Mouse (Mus musculus): ENCODE results near the gene Large1. TPM values are rescaled to one million over a fixed set of nuclear protein-coding genes. Genes with fewer than 3 reads are reported as not detected.

Gene Large1
- polyA plus RNA-seq, 1 experiment: 7.5 TPM

GRCm38 (mm10) chr8:72905491-72905890 is 447.8 kb downstream of the Large1 start:
- Histone ChIP-seq H3K4me1 (ENCODE audit: control insufficient read depth, insufficient read depth, insufficient read length, low read length) (no peaks in the 10 kb centered on the region), H3K27ac (replicated peaks; ENCODE audit: low read depth, low read length) (no peak overlapping the region), H3K4me3 (ENCODE audit: insufficient read depth, low read depth, low read length) (no peak overlapping the region)

GRCm38 (mm10) chr8:72901591-72901990 is 451.7 kb downstream of the Large1 start:
- H3K27ac ChIP-seq (replicated peaks; ENCODE audit: low read depth, low read length): no peak overlapping the region
- H3K4me3 ChIP-seq (ENCODE audit: insufficient read depth, low read depth, low read length): no peak overlapping the region
- H3K4me1 ChIP-seq (ENCODE audit: control insufficient read depth, insufficient read depth, insufficient read length, low read length): no peaks in the 10 kb centered on the region

- Histone ChIP-seq H3K4me3 (ENCODE audit: insufficient read depth, low read depth, low read length) (no peak overlapping the region), H3K4me1 (ENCODE audit: control insufficient read depth, insufficient read depth, insufficient read length, low read length) (no peaks in the 10 kb centered on the region), H3K27ac (replicated peaks; ENCODE audit: low read depth, low read length) (no peak overlapping the region)
These were observed 454.0 kb downstream of the Large1 start for GRCm38 (mm10) chr8:72899321-72899720.

GRCm38 (mm10) chr8:72883033-72883432 is 470.3 kb downstream of the Large1 start:
- no peaks in the 10 kb centered on the region for H3K4me1 ChIP-seq (ENCODE audit: control insufficient read depth, insufficient read depth, insufficient read length, low read length)
- H3K27ac ChIP-seq (replicated peaks; ENCODE audit: low read depth, low read length): no peak overlapping the region
- no peak overlapping the region for H3K4me3 ChIP-seq (ENCODE audit: insufficient read depth, low read depth, low read length)

- H3K4me1 ChIP-seq (ENCODE audit: control insufficient read depth, insufficient read depth, insufficient read length, low read length): no peaks in the 10 kb centered on the region
- no peak overlapping the region for H3K4me3 ChIP-seq (ENCODE audit: insufficient read depth, low read depth, low read length)
- no peak overlapping the region for H3K27ac ChIP-seq (replicated peaks; ENCODE audit: low read depth, low read length)
These were observed 479.9 kb downstream of the Large1 start for GRCm38 (mm10) chr8:72873411-72873810.

- H3K27ac ChIP-seq (replicated peaks; ENCODE audit: low read depth, low read length): no peak overlapping the region
- H3K4me1 ChIP-seq (ENCODE audit: control insufficient read depth, insufficient read depth, insufficient read length, low read length): no peaks in the 10 kb centered on the region
- H3K4me3 ChIP-seq (ENCODE audit: insufficient read depth, low read depth, low read length): no peak overlapping the region
These were observed 506.5 kb downstream of the Large1 start for GRCm38 (mm10) chr8:72846881-72847280.

- Histone ChIP-seq H3K4me3 (ENCODE audit: insufficient read depth, low read depth, low read length) (no peak overlapping the region), H3K4me1 (ENCODE audit: control insufficient read depth, insufficient read depth, insufficient read length, low read length) (no peaks in the 10 kb centered on the region), H3K27ac (replicated peaks; ENCODE audit: low read depth, low read length) (no peak overlapping the region)
These were observed 517.5 kb downstream of the Large1 start for GRCm38 (mm10) chr8:72835863-72836262.

- H3K27ac ChIP-seq (replicated peaks; ENCODE audit: low read depth, low read length): no peak overlapping the region; the same call in 1 of the 2 replicates
- H3K4me3 ChIP-seq (ENCODE audit: insufficient read depth, low read depth, low read length): no peak overlapping the region
- no peaks in the 10 kb centered on the region for H3K4me1 ChIP-seq (ENCODE audit: control insufficient read depth, insufficient read depth, insufficient read length, low read length)
These were observed 520.2 kb downstream of the Large1 start for GRCm38 (mm10) chr8:72833112-72833511.

- Histone ChIP-seq H3K27ac (replicated peaks; ENCODE audit: low read depth, low read length) (no peak overlapping the region), H3K4me3 (ENCODE audit: insufficient read depth, low read depth, low read length) (no peak overlapping the region), H3K4me1 (ENCODE audit: control insufficient read depth, insufficient read depth, insufficient read length, low read length) (no peaks in the 10 kb centered on the region)
These were observed 521.0 kb downstream of the Large1 start for GRCm38 (mm10) chr8:72832371-72832770.

GRCm38 (mm10) chr8:72817655-72818349 is 535.5 kb downstream of the Large1 start:
- Histone ChIP-seq H3K27ac (replicated peaks; ENCODE audit: low read depth, low read length) (no peak overlapping the region), H3K4me3 (ENCODE audit: insufficient read depth, low read depth, low read length) (no peak overlapping the region), H3K4me1 (ENCODE audit: control insufficient read depth, insufficient read depth, insufficient read length, low read length) (no peaks in the 10 kb centered on the region)

GRCm38 (mm10) chr8:72816679-72817078 is 536.7 kb downstream of the Large1 start:
- H3K4me1 ChIP-seq (ENCODE audit: control insufficient read depth, insufficient read depth, insufficient read length, low read length): no peaks in the 10 kb centered on the region
- H3K4me3 ChIP-seq (ENCODE audit: insufficient read depth, low read depth, low read length): no peak overlapping the region
- H3K27ac ChIP-seq (replicated peaks; ENCODE audit: low read depth, low read length): no peak overlapping the region

GRCm38 (mm10) chr8:72815681-72816080 is 537.7 kb downstream of the Large1 start:
- H3K27ac ChIP-seq (replicated peaks; ENCODE audit: low read depth, low read length): no peak overlapping the region
- no peaks in the 10 kb centered on the region for H3K4me1 ChIP-seq (ENCODE audit: control insufficient read depth, insufficient read depth, insufficient read length, low read length)
- H3K4me3 ChIP-seq (ENCODE audit: insufficient read depth, low read depth, low read length): no peak overlapping the region

- H3K4me1 ChIP-seq (ENCODE audit: control insufficient read depth, insufficient read depth, insufficient read length, low read length): no peaks in the 10 kb centered on the region
- H3K27ac ChIP-seq (replicated peaks; ENCODE audit: low read depth, low read length): no peak overlapping the region
These were observed 540.6 kb downstream of the Large1 start for GRCm38 (mm10) chr8:72812690-72813089.

GRCm38 (mm10) chr8:72801583-72801982 is 551.8 kb downstream of the Large1 start:
- Histone ChIP-seq H3K4me3 (ENCODE audit: insufficient read depth, low read depth, low read length) (no peak overlapping the region), H3K27ac (replicated peaks; ENCODE audit: low read depth, low read length) (no peak overlapping the region), H3K4me1 (ENCODE audit: control insufficient read depth, insufficient read depth, insufficient read length, low read length) (no peaks in the 10 kb centered on the region)

More at GRCm38 (mm10) chr8:72812690-72813089, 540.6 kb downstream of the Large1 start:
- H3K4me3 ChIP-seq (ENCODE audit: insufficient read depth, low read depth, low read length): no peak overlapping the region

GRCm38 (mm10) chr8:72780644-72781043 is 572.7 kb downstream of the Large1 start:
- Histone ChIP-seq H3K4me3 (ENCODE audit: insufficient read depth, low read depth, low read length) (no peak overlapping the region), H3K27ac (replicated peaks; ENCODE audit: low read depth, low read length) (no peak overlapping the region), H3K4me1 (ENCODE audit: control insufficient read depth, insufficient read depth, insufficient read length, low read length) (no peaks in the 10 kb centered on the region)

GRCm38 (mm10) chr8:72777797-72778196 is 575.5 kb downstream of the Large1 start:
- no peaks in the 10 kb centered on the region for H3K4me1 ChIP-seq (ENCODE audit: control insufficient read depth, insufficient read depth, insufficient read length, low read length)
- H3K4me3 ChIP-seq (ENCODE audit: insufficient read depth, low read depth, low read length): no peak overlapping the region
- H3K27ac ChIP-seq (replicated peaks; ENCODE audit: low read depth, low read length): no peak overlapping the region

Measured in brown adipose tissue, adult 24 weeks (tissue).